Mouse (Mus musculus) CD4-positive, CD25-positive, alpha-beta regulatory T cell, adult 9 weeks (primary cell): ENCODE measurements around the gene Hint2. TPM values are rescaled to one million over a fixed set of nuclear protein-coding genes. Genes with fewer than 3 reads are reported as not detected.

Experiments used
- polyA plus RNA-seq: library from polyadenylated mRNA; unstranded; fragments of 100-300 nt; shearing (Covaris generic); gene quantifications from one replicate; pipeline ENCODE4 v1.2.1, GENCODE M21; 2017

The Hint2 gene
- polyA plus RNA-seq, result 79.5 TPM

DNA sequence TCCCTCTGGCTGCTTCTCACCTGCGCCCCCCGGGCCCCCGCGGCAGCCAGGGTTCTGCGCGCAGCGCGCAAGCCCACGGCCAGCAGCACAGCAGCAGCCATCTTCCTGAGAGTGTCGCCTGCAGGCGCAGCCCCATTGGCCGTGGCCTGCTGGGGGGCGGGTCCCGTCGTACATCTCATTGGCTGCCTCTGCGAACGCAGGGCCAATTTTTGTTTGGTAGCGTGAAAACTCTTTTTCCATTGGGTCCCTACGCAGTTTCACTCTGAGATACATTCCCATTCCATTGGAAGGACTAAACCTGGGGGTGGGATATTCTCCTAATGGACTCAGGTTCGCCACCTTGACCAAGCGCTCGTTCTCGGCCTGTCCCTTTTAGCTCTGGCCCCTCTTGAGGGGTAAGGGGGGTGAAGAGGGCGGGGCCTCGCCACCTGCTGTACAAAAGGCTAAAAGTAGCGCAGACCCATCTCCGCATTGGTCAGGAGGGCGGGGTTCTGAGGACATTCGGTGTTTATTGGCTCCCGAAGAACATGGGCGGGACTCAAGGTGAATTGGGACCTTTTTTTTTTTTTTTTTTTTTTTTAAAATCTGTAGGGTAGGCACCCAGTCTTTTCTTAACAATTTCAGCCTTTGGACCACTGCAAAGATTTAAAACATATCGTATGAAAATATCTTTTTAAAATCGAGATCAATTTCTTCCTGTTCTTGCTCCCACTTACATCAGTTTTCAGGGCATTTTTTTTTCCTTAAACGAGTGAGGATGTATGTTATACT is at the start of gene Hint2:
Gene Hint2 (minus strand): TSS at position 128 of the 771 bp plus-strand sequence.

GRCm38 (mm10) chr4:43700707-43701106 is 44.4 kb upstream of the Hint2 start, which contains the start of gene Olfr70:
Gene Olfr70, minus strand, starts transcription at chr4:43700807.

GRCm38 (mm10) chr4:43668782-43669427 is 12.6 kb upstream of the Hint2 start, which contains the start of the genes Tmem8b and Fam221b:
Gene Tmem8b, plus strand, starts transcription at chr4:43668971.
Gene Fam221b, minus strand, starts transcription at chr4:43669145.

GRCm38 (mm10) chr4:43653161-43654015 is 2.9 kb downstream of the Hint2 start, which contains the start of gene Spag8:
Gene Spag8, minus strand, starts transcription at chr4:43653594.

GRCm38 (mm10) chr4:43631046-43631955 is 25.0 kb downstream of the Hint2 start, which contains the start of gene Npr2:
Gene Npr2, plus strand, starts transcription at chr4:43631935.

Other genes starting within 250 kb of the Hint2 start
- not detected for gene Fam166b, start 227.3 kb downstream of the Hint2 start, polyA plus RNA-seq
- 0.91 TPM for gene Tesk1, start 214.5 kb downstream of the Hint2 start, polyA plus RNA-seq
- gene Cd72, start 201.8 kb downstream of the Hint2 start, polyA plus RNA-seq, result 65.7 TPM
- 209 TPM for gene Sit1, start 172.7 kb downstream of the Hint2 start, polyA plus RNA-seq
- 87.3 TPM for gene Ccdc107, start 163.6 kb downstream of the Hint2 start, polyA plus RNA-seq
- 5.8 TPM for gene Arhgef39, start 156.8 kb downstream of the Hint2 start, polyA plus RNA-seq
- gene Car9, start 149.5 kb downstream of the Hint2 start, polyA plus RNA-seq, result 1.0 TPM
- gene Tpm2, start 132.7 kb downstream of the Hint2 start, polyA plus RNA-seq, result not detected
- 99.6 TPM for gene Creb3, start 94.1 kb downstream of the Hint2 start, polyA plus RNA-seq
- 315 TPM for gene Tln1, start 93.8 kb downstream of the Hint2 start, polyA plus RNA-seq
- 32.3 TPM for gene Rgp1, start 77.8 kb downstream of the Hint2 start, polyA plus RNA-seq
- 20.9 TPM for gene Gba2, start 77.6 kb downstream of the Hint2 start, polyA plus RNA-seq
- gene Msmp, start 72.0 kb downstream of the Hint2 start, polyA plus RNA-seq, result 3.6 TPM
- not detected for gene Npr2, start 24.5 kb downstream of the Hint2 start, polyA plus RNA-seq
- 0.32 TPM for gene Spag8, start 2.9 kb downstream of the Hint2 start, polyA plus RNA-seq
- 0.99 TPM for gene Tmem8b, start 12.5 kb upstream of the Hint2 start, polyA plus RNA-seq
- 1.7 TPM for gene Fam221b, start 12.7 kb upstream of the Hint2 start, polyA plus RNA-seq
- not detected for gene Olfr70, start 44.3 kb upstream of the Hint2 start, polyA plus RNA-seq
- gene Olfr71, start 53.8 kb upstream of the Hint2 start, polyA plus RNA-seq, result not detected
- not detected for gene Hrct1, start 70.7 kb upstream of the Hint2 start, polyA plus RNA-seq
- gene Spaar, start 73.6 kb upstream of the Hint2 start, polyA plus RNA-seq, result not detected
- gene Olfr159, start 114.5 kb upstream of the Hint2 start, polyA plus RNA-seq, result not detected
- 0.22 TPM for gene Olfr156, start 167.4 kb upstream of the Hint2 start, polyA plus RNA-seq
- gene Olfr157, start 183.7 kb upstream of the Hint2 start, polyA plus RNA-seq, result 0.22 TPM
- gene Olfr155, start 195.1 kb upstream of the Hint2 start, polyA plus RNA-seq, result not detected
- 3.1 TPM for gene Reck, start 219.1 kb upstream of the Hint2 start, polyA plus RNA-seq